Mouse (Mus musculus) cerebellum, adult 2 months (tissue): Measurements from ENCODE around the gene Lpar3.

Experiments
- CTCF ChIP-seq: fragments of 200-500 bp; IDR thresholded peaks from 2 replicates; pipeline ENCODE4 v1.5.1; 2011; ENCODE audit warnings: low read depth, mild to moderate bottlenecking, control low read depth, low read length, moderate library complexity, borderline replicate concordance; ENCODE audit not compliant: insufficient read depth
- POLR2A ChIP-seq: fragments of 200-500 bp; IDR thresholded peaks from 2 replicates; pipeline ENCODE4 v1.6.1; 2011; ENCODE audit warnings: low read length, control low read depth, borderline replicate concordance; ENCODE audit not compliant: insufficient read depth

GRCm38 (mm10) chr3:146225061-146225761 lies 4.4 kb downstream of the Lpar3 start:
- TF ChIP-seq CTCF (no peak), POLR2A (no peak)
